Mouse (Mus musculus) heart, postnatal 0 days (tissue): ENCODE data around the gene Pdgfa. TPM values are rescaled to one million over a fixed set of nuclear protein-coding genes. Genes with fewer than 3 reads are reported as not detected.

Experiments
- ATAC-seq: fragments of 200-750 bp; cut with Nextera tagmentation; 2 replicates; pipeline ENCODE4 v1.8.0; 2017; ENCODE audit warnings: low read depth, moderate number of reproducible peaks, moderate library complexity; ENCODE audit not compliant: insufficient read depth
- DNase-seq: peaks from one replicate; pipeline ENCODE4 v3.0.0-alpha.2; 2016; ENCODE audit warnings: low spot score
- H3K27ac ChIP-seq: fragments of 300-500 bp; sonication (generic); 2 replicates; pipeline ENCODE4 v1.5.1; 2014; ENCODE audit warnings: low read depth, mild to moderate bottlenecking
- H3K27me3 ChIP-seq: fragments of 300-500 bp; sonication (generic); 2 replicates; pipeline ENCODE4 v1.6.1; 2014; ENCODE audit warnings: low read length, mixed read lengths; ENCODE audit not compliant: control insufficient read depth, insufficient read depth
- H3K36me3 ChIP-seq: fragments of 300-500 bp; sonication (generic); replicated peaks from 2 replicates; pipeline ENCODE4 v1.6.1; 2014; ENCODE audit warnings: low read length, mixed read lengths; ENCODE audit not compliant: control insufficient read depth, insufficient read depth
- H3K4me1 ChIP-seq: fragments of 300-500 bp; sonication (generic); 2 replicates; pipeline ENCODE4 v1.6.1; 2014; ENCODE audit warnings: antibody characterized with exemption; ENCODE audit not compliant: control insufficient read depth, insufficient read depth
- H3K4me2 ChIP-seq: fragments of 300-500 bp; sonication (generic); 2 replicates; pipeline ENCODE4 v1.6.1; 2014; ENCODE audit warnings: low read depth, mild to moderate bottlenecking, low read length, moderate library complexity
- H3K4me3 ChIP-seq: fragments of 300-500 bp; sonication (generic); 2 replicates; pipeline ENCODE4 v1.5.1; 2014; ENCODE audit warnings: low read depth, low read length
- H3K9ac ChIP-seq: fragments of 300-500 bp; sonication (generic); replicated peaks from 2 replicates; pipeline ENCODE4 v1.6.1; 2014; ENCODE audit warnings: low read depth, low read length, mixed read lengths
- H3K9me3 ChIP-seq: fragments of 300-500 bp; sonication (generic); replicated peaks from 2 replicates; pipeline ENCODE4 v1.6.1; 2016; ENCODE audit warnings: low read length; ENCODE audit not compliant: control insufficient read depth
- CTCF ChIP-seq: IDR thresholded peaks from 2 replicates; pipeline ENCODE4 v1.5.1; 2016; ENCODE audit warnings: antibody characterized with exemption, control low read depth, low read depth
- EP300 ChIP-seq: IDR thresholded peaks from 2 replicates; pipeline ENCODE4 v1.6.1; 2016; ENCODE audit warnings: antibody characterized with exemption, low read depth
- WGBS: fragments of 180-500 bp; shearing (Covaris S2); extraction: QIAGEN DNeasy Blood & Tissue Kit; methylation state at CpG from one replicate; pipeline ENCODE4 v1.1.7; 2014; 5-methylcytosine and 5-hydroxymethylcytosine counted together
- polyA plus RNA-seq: library from polyadenylated mRNA; unstranded; fragments of >200 nt; fragmentation: Nextera tagmentation; extraction: Ambion mirVana; gene quantifications from 2 replicates; pipeline ENCODE4 v1.2.1, GENCODE M21; 2015
- total RNA-seq: library from RNA; depleted of rRNA; stranded (reverse); fragments of >200 nt; gene quantifications from 2 replicates; pipeline ENCODE4 v1.2.3, GENCODE M21; 2014; ENCODE audit warnings: low replicate concordance

The Pdgfa gene
- total and polyA plus RNA-seq, 2 experiments from 2014 or later: 49.6 to 60.5 TPM

- Histone ChIP-seq H3K27ac (0 out of 2 replicates have a peak overlapping the region, but pooled peaks have one; percentile 25), H3K4me1 (peaks cover 37% of the 10 kb centered on the region), H3K36me3 (no peaks in the 10 kb centered on the region), H3K9me3 (no peaks in the 10 kb centered on the region), H3K27me3 (no peaks in the 10 kb centered on the region), H3K9ac (no peak overlapping the region), H3K4me2 (peak overlapping the region; percentile 23; the same call in 1 of the 2 replicates), H3K4me3 (no peak overlapping the region)
- DNase-seq: no peak
- TF ChIP-seq EP300 (no peak), CTCF (no peak)
- ATAC-seq: peak; percentile 41; the same call in 1 of the 2 replicates
- WGBS: 13% methylated on average over 7 of the region's 7 CpGs
Measured at GRCm38 (mm10) chr5:138966033-138966724, 31.0 kb downstream of the Pdgfa start.

GRCm38 (mm10) chr5:138965590-138965989 lies 31.6 kb downstream of the Pdgfa start:
- H3K4me1 ChIP-seq: peaks cover 31% of the 10 kb centered on the region
- H3K9ac ChIP-seq: no peak overlapping the region
- TF ChIP-seq CTCF (no peak), EP300 (no peak)
- no peak overlapping the region for H3K4me3 ChIP-seq
- no peaks in the 10 kb centered on the region for H3K9me3 ChIP-seq
- DNase-seq (no peak), ATAC-seq (no peak)
- WGBS: 91% methylated on average over 2 of the region's 2 CpGs
- no peaks in the 10 kb centered on the region for H3K36me3 ChIP-seq
- no peak overlapping the region for H3K27ac ChIP-seq
- no peaks in the 10 kb centered on the region for H3K27me3 ChIP-seq
- no peak overlapping the region for H3K4me2 ChIP-seq

- H3K4me1 ChIP-seq: peaks cover 9% of the 10 kb centered on the region; the same call in 1 of the 2 replicates
- H3K9me3 ChIP-seq: no peaks in the 10 kb centered on the region
- ATAC-seq: no peak
- WGBS: 31% methylated on average over 10 of the region's 10 CpGs
- H3K27me3 ChIP-seq: no peaks in the 10 kb centered on the region
- no peak overlapping the region for H3K9ac ChIP-seq
- H3K27ac ChIP-seq: no peak overlapping the region
- no peak for TF ChIP-seq CTCF
- no peak for TF ChIP-seq EP300
- no peaks in the 10 kb centered on the region for H3K36me3 ChIP-seq
- no peak overlapping the region for H3K4me3 ChIP-seq
- H3K4me2 ChIP-seq: no peak overlapping the region
- DNase-seq: no peak
Measured at GRCm38 (mm10) chr5:138956427-138956833, 40.7 kb downstream of the Pdgfa start.

- Histone ChIP-seq H3K4me2 (no peak overlapping the region), H3K9me3 (no peaks in the 10 kb centered on the region), H3K4me3 (no peak overlapping the region), H3K27me3 (no peaks in the 10 kb centered on the region), H3K4me1 (peaks cover 12% of the 10 kb centered on the region), H3K36me3 (no peaks in the 10 kb centered on the region), H3K9ac (no peak overlapping the region), H3K27ac (0 out of 2 replicates have a peak overlapping the region, but pooled peaks have one; percentile 20)
- DNase-seq (no peak), ATAC-seq (no peak; the same call in 1 of the 2 replicates)
- TF ChIP-seq EP300 (no peak), CTCF (no peak)
- 72% methylated on average over 7 of the region's 7 CpGs for WGBS
Measured at GRCm38 (mm10) chr5:138953986-138954385, 43.2 kb downstream of the Pdgfa start.

GRCm38 (mm10) chr5:138952969-138953368 lies 44.2 kb downstream of the Pdgfa start:
- H3K27me3 ChIP-seq: no peaks in the 10 kb centered on the region
- H3K27ac ChIP-seq: no peak overlapping the region
- 47% methylated on average over 13 of the region's 13 CpGs for WGBS
- DNase-seq: no peak
- no peak overlapping the region for H3K4me2 ChIP-seq
- H3K4me3 ChIP-seq: no peak overlapping the region
- peaks cover 22% of the 10 kb centered on the region for H3K4me1 ChIP-seq
- no peak for TF ChIP-seq EP300
- no peak overlapping the region for H3K9ac ChIP-seq
- no peaks in the 10 kb centered on the region for H3K9me3 ChIP-seq
- ATAC-seq: no peak
- no peaks in the 10 kb centered on the region for H3K36me3 ChIP-seq

GRCm38 (mm10) chr5:138951305-138951704 lies 45.9 kb downstream of the Pdgfa start:
- ATAC-seq (no peak), DNase-seq (no peak)
- Histone ChIP-seq H3K4me3 (no peak overlapping the region), H3K9me3 (no peaks in the 10 kb centered on the region), H3K4me2 (no peak overlapping the region), H3K36me3 (no peaks in the 10 kb centered on the region), H3K27ac (no peak overlapping the region), H3K9ac (no peak overlapping the region), H3K4me1 (peaks cover 33% of the 10 kb centered on the region), H3K27me3 (no peaks in the 10 kb centered on the region)
- TF ChIP-seq CTCF: no peak
- no peak for TF ChIP-seq EP300
- 95% methylated on average over 2 of the region's 2 CpGs for WGBS
